Mouse (Mus musculus) B cell, adult 2 months (primary cell): ENCODE measurements around the gene Msl1.

Experiments
- DNase-seq, 2 experiments: peaks; one replicate each; pipeline ENCODE4 v3.0.0; 2022

Msl1 gene

DNA sequence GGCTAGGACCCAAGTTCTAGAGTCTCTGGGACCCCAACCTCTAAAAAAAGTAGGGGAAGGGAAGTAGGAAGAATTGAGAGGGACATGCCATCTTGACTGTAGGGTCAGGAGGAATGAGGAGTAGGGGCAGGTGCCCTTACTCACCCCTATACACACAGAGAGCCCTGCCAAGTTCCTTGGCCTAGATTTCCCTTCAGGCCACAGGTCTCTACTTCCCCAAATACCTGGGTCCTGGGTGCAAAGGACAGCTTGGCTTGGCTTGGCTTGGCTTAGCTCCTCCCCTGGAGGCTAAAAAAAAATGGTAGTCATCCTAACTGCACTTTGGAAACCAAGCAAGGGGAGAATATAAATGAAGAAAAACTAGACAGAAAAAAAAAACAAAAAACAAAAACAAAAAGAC lies 30.6 kb upstream of the Msl1 start:
- DNase-seq, result no peak

DNA sequence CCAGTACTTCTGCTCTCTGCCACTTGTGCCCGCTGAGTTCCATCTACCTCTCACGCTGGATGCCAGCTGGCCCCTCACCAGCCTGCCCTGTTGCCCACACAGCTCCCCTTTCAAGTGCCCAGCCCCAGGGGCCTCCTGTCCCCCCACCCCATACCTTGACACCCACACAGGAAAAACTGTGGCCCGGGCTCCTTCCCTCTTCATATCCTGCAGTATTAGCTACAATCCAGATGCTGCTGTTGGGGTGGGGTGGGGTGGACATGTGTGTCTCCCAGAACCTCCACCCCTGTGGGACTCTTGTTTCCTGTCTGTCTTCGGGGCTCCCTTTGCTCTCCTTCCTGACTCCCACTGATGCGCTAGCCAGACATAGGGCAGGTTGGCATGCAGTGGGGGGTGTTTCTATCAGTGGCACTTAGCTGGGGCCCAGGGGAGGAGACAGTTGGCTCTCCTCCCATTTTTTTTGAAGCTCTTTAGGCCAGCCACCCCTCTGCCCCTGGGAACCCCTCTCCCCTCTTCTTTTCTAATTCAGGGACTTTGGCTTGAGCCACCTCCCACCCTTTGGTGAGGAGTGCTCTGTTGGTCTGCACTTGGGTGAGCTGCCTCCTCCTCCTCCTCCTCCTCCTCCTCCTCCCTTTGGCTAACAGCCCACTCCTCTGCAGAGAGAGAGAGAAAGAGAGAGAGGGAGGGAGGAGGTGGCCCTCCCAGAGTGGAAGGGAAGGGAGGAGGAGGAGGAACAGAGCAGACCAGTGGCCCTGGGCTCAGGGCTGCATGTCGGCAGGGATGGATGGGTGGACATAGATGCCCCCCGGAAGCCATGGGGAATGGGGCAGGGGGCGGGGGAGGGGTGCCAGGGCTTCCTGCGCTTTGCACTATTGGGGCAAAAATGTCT lies 29.7 kb upstream of the Msl1 start:
- DNase-seq, result no peak

DNA sequence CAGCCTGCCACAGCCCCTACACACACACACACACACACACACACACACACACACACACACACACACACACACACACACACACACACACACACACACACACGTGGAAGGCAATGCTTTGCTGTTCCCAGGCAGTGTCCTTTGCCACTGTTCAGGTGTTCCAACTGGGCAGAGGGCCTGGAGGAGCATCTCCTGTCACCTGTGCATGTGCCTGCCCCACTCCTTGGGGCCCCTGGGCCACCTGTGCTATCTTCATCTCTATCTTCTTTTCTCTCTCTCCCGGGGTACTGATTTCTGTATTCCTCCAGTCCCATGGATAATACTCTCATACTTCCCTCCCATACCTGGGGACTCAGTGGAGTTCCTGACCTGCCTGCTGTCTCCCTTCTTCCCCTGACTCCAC lies 29.0 kb upstream of the Msl1 start:
- DNase-seq, result no peak

DNA sequence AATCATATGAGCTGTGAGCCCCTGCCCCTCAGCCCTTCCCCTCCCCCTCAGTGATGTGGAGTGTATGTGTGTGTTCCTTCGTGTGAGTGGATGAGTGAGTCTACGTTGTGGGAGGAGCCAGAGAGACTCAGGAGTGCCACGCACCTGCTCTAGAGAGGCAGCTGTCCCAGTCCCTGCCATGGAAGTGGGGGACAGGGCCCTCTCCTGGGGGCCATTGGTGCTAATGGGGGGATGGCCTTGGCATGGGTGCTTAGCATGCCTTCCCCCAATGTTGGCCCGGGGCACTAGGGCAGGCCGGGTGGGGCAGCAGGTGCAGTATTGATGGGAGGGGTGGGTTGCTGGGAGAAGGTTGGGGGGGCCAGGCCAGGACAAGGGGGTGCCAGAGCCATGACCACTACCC lies 28.5 kb upstream of the Msl1 start:
- DNase-seq, result no peak

DNA sequence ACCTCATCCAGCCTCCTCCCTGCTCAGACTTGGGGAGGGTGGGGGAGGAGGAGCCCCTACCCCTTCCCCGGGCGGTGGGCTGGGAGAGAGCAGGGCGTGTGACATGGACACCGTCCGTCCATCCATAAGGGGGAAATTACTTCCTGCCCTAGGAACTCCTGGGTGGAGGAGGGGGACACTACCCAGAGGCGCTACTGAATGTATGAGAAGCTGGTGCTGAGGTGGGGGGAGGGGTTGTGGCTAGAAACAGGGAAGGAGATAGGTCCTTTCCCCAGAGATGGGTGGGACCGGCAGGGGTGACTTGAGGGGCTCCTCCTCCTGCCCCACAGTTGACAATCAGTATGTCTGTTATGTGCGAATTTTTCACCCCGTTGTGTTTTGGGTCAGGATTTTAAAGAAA lies 28.0 kb upstream of the Msl1 start:
- peak in 1 of 2 experiments; percentile 42 for DNase-seq

DNA sequence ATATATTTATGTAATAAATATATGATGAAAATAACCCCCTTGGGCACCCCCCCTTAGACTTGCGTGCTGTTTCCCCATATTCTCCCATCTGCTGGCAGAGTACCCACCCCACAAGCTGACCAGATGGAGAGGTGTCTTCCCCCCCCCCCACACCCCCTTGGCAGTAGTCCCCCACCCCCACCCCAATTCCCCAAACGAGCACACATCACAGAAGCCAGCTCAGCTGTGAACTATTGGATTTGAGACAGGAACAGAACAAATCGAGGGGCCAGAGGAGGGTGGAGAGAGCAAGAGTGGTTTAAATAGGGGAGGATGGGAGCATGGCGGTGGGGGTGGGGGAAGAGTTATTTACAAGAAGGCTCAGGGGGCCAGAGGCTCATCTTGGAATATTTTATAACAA lies 27.6 kb upstream of the Msl1 start:
- DNase-seq, result no peak

DNA sequence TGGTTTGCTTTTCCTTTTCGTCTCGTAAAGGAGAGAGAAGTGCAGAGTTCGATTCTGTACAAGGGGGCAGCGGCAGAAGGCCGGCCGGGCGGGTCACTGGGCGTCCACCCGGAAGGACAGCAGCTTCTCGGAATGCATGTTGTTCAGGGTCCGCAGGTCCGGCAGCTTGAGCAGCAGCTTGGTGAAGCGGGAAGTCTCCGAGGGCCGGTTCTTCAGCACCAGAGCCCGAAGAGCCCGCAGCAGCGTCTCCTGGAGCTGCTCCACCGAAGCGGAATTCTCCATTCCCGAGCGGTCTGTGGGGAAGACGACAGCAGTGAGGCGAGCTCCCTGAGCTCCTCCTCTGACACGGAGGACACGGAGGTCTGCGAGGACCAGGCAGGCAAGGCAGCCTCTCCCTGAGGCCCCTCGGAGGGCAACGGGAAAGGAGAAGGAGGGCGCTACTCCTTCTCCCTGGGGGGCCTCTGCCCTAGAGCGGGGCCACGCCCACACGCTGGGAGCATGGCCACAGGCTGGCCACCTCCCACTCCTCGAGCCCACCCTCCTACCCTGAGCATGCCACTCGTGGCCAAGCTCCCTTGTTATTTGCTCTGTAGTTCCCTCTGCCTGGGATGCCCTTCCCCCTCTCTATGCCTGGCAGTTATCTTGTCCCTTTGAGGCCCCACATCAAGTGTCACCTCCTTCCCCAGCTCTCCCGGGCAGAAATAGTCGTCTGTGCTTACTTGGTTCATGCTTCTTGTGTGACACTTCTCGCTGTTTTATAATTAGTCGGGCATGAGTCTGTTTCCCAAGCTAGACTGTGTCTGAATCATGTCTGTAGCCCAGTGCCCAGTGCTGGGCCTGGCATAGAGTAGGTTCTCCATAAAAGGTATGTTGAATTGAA lies 26.9 kb upstream of the Msl1 start:
- no peak for DNase-seq

DNA sequence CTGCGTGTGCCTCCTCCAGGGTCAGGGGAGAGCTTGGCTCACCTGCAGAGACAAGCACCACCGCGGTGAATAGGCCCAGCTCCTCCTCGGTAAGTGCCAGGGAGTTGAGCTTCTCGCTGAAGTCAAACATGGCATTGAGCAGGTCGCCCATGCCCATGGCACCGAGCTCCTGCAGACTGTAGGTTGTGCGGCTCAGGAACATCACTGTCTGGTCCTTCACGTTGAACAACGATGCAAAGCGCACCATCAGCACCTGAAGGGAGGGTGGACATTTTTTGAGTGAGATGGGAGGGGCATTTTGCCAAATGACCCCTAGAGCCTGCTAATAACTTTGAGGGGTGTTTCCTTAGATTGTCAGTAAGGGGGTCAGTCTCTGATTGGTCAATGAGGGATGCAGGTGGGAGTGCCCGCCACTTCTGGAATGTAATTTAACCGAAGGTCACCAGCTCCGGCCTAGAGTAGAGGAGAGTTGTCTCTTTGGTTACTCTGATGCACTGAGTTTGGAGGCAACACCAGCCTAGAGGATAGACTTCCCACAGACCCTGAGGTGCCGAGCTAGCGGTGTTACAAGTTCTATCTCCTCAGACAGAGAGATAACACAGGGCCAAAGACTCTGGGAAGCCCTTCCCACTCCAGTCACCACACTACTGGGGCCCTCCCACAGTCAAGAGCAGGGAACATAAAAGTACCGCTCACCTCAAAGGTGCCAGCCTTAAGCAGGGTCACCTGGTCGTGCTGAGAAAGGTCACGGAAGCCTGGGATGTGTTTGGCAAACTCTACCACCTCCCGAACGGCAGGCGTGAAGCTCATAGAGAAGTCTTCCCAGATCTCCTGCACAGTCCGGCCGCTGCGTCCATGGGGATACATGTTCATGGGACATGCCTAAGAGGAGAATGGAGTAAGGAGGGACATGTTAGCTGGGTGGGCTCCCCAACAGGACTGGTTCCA lies 26.0 kb upstream of the Msl1 start:
- no peak for DNase-seq

DNA sequence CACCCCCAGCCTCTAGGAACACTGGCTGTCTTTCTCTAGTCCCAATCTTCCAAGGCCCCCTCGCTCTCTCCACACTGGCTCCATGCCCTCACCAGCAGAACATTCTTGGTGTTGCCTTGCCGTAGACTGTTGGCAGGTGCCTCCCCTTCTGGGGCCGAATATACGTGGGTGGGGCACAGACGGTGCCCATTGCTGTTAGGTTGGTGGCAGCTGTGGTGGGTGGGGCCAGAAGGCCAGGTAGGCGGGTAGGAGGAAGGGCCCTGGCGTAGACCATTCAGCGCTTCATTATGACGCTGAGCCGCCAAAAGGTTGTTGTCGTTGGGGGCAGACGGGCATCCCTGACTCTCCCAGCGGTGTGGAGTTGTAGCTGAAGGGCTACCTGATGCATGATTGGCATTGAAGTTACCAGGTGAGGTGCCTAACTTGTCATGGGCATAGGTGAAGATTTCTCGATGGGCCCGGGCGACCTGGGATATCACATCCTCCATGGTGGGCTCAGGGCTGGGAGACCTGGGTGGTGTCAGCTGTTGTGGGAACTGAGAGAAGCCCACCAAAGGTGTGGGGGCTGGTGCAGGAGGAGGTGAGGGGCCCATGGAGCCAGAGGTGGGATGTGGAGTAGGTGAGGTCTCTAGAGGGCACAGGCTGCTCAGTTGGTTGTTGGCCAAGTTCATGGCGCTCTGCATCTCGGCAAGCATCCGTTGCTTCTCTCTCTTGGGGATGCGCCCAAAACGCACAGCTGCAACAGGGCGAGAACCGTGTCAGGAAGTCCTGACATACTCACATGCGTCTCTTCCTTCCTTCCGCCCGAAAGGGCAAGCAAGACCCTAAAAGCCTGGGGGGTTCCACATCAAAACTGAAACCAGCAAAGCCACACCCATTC lies 25.0 kb upstream of the Msl1 start:
- peak; percentile 52 to 55 for DNase-seq

DNA sequence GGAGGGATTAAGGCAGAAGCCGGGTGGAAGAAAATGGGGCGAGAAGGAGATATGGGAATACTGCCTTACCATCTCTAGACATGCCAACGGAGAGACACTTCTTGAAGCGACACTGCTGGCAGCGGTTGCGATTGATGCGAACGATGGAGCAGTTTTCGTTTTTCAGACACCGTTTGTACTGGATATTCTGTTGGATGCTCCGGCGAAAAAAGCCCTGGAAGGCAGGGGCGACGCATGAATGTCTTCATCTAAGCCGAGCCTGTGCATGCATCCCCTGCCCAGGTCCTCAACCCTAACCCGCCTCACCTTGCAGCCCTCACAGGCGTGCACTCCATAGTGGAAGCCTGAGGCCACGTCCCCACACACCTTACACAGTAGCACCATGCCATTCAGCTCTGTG lies 24.2 kb upstream of the Msl1 start:
- DNase-seq, result no peak

DNA sequence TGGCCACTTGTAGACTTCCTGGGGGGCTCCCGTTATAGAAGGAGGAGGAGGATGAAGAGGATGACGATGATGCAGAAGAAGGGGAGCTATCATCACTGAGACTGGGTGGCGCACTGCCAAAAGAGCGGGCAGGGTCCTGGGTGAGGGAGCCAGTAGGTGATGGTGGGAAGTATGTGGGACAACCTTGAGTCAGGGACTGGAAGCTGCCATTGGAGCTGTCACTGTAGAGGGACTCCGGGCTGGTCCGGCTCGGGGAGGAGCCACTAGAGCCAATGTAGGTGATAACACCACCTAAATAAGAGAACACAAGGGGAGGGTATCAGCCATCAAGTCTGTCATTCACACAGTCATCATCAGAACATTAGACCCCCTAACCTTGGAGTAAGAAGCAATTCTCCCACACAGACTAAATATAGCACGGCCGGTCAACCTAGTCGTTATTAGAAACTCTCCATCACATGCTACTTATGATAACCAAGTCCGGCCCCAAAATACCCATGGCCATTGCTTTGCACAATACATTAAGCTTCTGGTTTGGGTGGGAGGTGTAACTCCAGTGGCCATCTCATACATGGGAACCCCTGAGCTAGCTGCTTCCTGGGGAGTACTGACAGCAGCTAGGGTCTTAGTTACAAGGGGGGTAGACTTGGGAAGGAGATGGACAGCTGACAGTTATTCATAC lies 23.3 kb upstream of the Msl1 start:
- no peak for DNase-seq

DNA sequence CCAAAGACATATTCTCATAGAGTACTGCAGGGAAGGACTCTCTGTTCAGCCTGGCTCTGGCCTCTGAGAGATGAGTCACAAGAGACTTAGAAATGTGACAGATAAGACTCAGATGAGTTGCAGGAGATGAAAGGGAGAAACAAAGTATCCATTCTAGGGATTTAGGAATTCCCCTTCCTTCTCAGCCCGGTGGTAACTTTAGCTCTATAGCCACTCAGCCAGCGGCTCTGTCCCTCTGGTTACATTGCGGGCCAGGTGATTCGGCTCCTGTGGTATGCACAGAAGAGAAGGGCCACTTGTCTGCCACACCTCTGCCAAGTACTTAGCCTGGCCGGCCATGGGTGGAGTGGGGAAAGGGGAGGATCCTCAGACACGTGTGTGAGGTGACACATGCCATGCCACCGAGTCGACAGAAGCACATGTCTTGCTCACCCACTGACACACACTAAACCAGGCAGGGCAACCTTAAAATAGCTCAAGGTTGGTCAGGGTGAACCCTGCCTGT lies 22.6 kb upstream of the Msl1 start:
- peak; percentile 57 to 59 for DNase-seq

DNA sequence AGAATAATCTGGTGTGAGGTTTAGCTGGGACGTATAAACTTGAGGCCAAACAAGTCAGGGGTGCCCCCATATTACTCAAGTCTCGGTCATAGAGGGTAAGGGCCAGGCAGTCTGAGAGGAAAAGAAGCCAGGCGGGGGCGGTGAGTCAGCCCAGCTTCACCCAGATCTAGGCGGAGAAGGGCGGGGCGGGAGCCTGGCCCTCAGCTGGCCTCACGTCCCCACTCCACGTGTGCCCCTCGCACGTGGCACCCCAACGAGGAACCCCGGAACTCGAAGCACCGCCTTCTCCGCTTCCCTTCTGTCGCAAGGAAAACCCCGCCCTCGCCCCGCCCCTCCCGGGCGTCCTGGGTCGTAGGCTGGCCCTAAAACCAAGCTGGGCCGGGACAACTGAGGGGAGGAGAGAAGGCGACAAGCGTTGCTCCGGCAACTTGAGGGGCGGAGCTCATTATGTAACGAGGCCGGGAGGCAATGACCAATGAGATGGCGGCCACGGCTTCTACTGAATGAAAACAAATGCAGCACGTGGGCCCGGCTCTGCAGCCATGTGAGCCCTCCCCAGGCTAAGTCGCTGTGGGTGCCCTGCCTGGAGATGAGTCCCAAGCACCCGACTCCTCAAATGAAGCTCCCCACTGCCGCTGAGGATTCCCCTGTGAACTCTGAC lies 21.6 kb upstream of the Msl1 start:
- DNase-seq, result peak; percentile 94 to 95

DNA sequence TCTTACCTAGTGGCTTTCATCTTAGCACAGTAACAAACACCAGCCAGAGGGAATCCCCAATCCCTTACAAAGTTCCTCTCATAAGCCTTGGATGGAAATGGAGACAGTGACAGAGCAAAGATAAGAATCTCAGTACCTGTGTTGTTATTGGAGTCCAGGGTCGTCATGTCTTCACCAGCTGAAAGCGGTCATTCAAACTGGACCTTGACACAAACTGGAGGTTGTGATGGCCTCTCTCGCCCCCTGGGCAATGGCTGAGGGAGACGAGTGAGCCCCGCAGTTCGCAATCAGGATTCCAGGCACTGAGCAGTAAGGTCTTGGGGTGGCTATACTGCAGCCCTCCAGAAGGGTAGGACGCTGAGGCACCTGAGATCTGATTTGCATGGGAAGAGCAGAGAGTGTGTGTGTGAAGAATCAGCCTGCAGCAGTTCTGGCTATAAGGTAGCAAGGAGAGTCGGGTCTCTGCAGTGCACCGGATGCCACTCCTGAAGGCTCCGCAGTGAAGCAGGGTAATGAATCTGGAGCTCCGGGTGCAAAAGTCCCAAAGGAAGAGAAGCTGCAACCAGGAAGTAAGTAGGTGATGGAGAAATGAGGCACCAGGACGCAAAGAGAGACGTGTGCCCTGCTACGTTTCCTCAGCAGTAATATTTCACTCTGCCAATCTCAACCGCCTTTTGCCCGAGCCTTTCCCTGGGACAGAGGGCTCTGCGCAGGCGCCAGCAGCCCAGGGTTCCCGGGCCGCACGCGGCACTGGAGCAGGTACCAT lies 20.6 kb upstream of the Msl1 start, which contains the start of gene Nr1d1:
Gene Nr1d1, minus strand, starts transcription at position 752 of the 766 bp plus-strand sequence.
- peak; percentile 42 to 45 for DNase-seq

DNA sequence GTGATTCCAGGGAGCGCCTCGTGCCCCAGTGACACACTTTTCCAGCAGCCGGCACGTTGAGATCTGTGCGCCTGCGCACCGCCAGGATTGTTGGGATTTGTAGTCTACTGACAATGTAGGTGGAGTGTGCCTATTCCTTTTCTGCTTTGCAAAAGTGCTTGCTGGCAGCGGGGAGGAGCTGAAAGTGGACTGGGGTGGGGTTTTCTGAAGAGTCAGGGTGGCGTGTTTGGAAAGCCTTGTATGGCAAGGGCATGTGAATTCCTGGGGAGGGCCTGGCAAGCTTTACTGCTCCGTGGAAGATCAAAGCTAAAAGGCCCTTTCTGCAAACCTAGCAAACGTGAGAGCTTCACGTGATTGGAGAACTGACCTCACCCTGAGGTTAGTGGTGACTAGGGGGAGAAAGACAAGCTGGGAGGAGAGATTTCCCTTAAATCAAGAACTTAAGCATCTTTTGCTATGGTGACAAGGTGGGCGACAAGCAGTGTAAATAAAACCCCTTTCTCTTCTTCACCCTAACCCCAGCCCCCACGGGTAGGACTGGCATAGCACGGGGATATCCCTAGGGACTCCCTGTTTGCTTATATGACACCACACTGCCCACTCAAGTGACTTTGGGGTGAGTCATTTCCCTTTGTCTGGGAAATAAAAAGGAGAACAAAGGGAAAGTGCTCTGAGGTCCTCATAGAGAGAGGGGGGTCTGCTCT lies 19.8 kb upstream of the Msl1 start:
- DNase-seq, result peak; percentile 76

DNA sequence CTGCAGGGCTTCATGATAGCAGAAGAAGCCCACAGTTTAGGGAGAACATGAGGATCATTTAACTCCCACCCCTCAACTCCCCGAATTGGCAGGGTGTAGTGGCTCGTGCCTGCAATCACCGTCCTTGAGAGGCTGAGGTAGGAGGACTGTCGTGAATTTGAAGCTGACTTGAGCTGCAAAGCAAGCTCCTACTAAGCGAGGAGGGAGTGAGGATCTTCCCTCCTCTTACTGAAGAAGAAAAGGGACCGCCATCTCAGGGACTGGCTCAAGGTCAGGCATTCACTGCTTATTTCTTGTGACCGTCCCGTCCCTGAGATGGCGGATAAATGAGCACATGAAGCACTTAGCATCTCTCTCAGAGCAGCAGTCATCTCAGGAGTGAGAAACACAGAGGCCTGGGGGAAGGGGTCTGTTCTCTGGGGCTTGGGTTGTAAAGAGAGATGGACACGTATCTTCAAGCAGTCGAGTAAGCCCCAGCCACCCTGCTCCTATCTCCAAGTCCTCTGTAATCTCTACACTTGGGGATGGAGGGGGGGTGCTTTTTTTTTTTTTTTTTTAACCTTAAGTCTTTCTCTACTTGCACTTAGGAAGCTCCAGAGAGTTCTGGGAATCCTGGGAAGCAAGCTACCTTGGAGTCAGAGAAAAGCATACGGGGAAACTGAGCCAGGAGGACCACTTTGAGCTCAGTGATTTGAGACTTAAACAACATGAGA lies 19.1 kb upstream of the Msl1 start:
- DNase-seq, result no peak

DNA sequence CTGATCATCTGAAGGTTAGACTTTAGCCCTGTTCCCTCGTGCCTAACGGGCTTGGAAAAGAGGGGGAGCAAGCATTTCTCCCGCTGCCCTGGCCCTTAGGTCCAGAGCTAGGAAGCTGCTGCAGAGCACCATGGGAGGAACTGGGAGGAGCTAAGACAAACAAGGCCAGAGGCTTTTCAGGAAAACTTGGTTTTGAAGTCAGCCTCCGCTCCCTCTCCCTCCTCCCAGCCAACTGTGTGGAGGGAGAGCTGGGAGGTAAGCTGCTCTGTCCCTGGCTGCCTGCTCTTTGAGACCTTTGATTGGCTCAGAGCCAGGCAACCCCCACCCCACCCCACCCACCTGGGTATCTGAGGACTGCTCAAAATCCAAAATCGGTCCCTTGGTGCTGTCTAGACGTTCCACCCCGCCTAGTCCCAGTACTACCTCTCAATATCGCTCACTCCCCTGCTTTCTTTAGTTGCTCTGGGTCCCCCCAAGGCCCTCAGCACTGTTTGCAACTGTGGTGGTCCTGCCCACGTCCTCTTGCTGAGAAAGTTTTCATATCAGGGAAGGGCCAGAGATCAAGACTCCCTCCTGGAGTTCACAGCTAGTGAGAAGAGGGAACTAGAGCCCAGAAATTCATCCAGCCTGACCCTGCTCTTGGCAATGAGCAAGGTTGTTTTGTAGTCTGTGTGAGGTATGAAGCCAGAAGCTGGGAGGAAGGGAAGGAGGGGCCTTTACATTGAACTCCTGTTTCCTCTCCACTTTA lies 18.3 kb upstream of the Msl1 start:
- no peak for DNase-seq
